Mouse (Mus musculus) heart, embryonic 12.5 days (tissue): ENCODE measurements around the gene Gfm2. TPM values are rescaled to one million over a fixed set of nuclear protein-coding genes. Genes with fewer than 3 reads are reported as not detected.
"Not testable (repeated sequence)": the region's sequence is repeated elsewhere in the genome, so short reads cannot be mapped to it uniquely, and the experiment has no call there.

ENCODE experiments used
- ATAC-seq: fragments of 200-750 bp; cut with Nextera tagmentation; 2 replicates; pipeline ENCODE4 v1.8.0; 2017; ENCODE audit warnings: moderate TSS enrichment, moderate library complexity; ENCODE audit not compliant: insufficient number of reproducible peaks, low FRiP score
- H3K27ac ChIP-seq: fragments of 300-500 bp; sonication (generic); 2 replicates; pipeline ENCODE4 v1.5.1; 2016; ENCODE audit warnings: mild to moderate bottlenecking, moderate library complexity; ENCODE audit not compliant: poor library complexity, severe bottlenecking
- H3K27me3 ChIP-seq: fragments of 300-500 bp; sonication (generic); replicated peaks from 2 replicates; pipeline ENCODE4 v1.6.1; 2016; ENCODE audit warnings: mild to moderate bottlenecking, moderate library complexity
- H3K36me3 ChIP-seq: fragments of 300-500 bp; sonication (generic); 2 replicates; pipeline ENCODE4 v1.6.1; 2016; ENCODE audit warnings: mild to moderate bottlenecking, moderate library complexity
- H3K4me1 ChIP-seq: fragments of 300-500 bp; sonication (generic); replicated peaks from 2 replicates; pipeline ENCODE4 v1.6.1; 2016; ENCODE audit warnings: mild to moderate bottlenecking
- H3K4me2 ChIP-seq: fragments of 300-500 bp; sonication (generic); 2 replicates; pipeline ENCODE4 v1.6.1; 2016; ENCODE audit warnings: mild to moderate bottlenecking, moderate library complexity
- H3K4me3 ChIP-seq: fragments of 300-500 bp; sonication (generic); 2 replicates; pipeline ENCODE4 v1.5.1; 2016; ENCODE audit warnings: mild to moderate bottlenecking
- H3K9ac ChIP-seq: fragments of 300-500 bp; sonication (generic); 2 replicates; pipeline ENCODE4 v1.6.1; 2016; ENCODE audit warnings: mild to moderate bottlenecking, moderate library complexity
- H3K9me3 ChIP-seq: fragments of 300-500 bp; sonication (generic); replicated peaks from 2 replicates; pipeline ENCODE4 v1.6.1; 2016; ENCODE audit warnings: mild to moderate bottlenecking, moderate library complexity
- WGBS: fragments of 180-500 bp; shearing (Covaris S2); methylation state at CpG from one replicate; pipeline ENCODE4 v1.1.7; 2016; 5-methylcytosine and 5-hydroxymethylcytosine counted together
- polyA plus RNA-seq: library from polyadenylated mRNA; unstranded; fragments of >200 nt; fragmentation: Nextera tagmentation; extraction: Ambion mirVana; gene quantifications from 2 replicates; pipeline ENCODE4 v1.2.1, GENCODE M21; 2016

The Gfm2 gene
- polyA plus RNA-seq = 35.2 and 35.7 TPM in 2 replicates

DNA sequence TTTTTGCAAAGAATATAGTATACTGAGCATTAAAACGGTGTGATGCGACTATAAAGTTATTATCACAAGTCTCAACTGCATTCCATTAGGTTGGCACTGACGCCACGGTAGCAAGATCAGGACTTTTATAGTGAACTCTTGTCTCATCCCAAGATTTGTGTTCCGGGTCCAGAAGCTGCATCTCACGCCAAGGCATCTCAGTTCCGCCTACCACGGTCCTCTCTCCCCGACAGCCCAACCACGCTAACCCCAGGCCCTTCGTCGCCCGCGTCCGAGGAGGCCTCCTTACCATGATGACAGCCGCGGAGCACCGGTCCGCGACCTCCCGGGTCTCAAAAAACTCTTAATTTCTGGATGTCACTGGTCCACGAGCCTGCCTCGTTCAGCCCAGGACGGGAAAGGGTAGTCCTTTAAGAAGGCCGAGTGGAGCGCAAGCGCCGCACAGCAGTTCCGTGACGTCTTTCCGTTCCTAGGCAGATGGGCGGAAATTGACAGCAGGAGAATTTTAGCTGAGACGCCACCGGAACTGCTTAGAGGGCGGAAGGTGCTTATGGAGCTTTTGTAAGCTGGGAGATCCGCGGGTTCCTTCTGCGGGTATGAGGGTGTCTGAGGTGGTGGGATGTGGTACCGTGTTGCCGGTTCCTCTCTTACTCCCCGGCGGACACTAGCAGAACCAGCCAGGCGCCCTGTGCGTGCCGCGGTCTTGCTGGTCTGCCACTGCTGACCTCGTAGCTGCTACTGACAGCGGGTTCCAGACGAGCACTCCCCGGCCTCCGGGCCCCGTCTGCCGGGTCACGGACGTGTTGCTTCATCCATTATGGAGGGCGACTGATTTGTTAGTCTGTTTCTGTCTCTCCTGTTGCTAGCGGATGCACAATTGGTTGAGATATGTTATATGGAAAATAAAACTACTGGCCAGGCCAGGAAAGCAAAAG, at the start of gene Gfm2, which contains the start of gene Nsa2:
Gfm2 (plus strand) TSS at position 472 of the 935 bp plus-strand sequence.
Nsa2 (minus strand) TSS at position 472 of the 935 bp plus-strand sequence.
- peaks cover 5% of the 10 kb centered on the region for H3K4me1 ChIP-seq
- peaks cover 25% of the 10 kb centered on the region for H3K36me3 ChIP-seq

DNA sequence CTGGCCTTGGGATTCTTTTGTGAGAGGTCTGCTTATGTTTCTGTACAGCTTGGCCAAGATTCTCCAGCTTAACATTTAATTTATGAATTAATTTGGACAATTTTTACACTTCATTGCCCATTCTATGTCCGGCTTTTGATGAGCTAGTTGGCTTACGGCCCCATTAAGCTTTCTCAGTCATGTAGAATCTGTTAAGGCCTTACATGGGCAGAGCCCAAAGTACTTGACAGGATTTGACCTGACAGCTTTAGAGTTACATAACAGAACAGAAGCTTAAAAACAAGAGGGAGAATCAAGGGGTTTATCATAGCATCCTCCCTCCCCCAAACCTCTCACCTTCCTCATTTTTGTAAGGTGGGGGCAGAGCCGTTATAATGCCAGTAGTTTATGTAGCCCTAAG, 49.6 kb upstream of the Gfm2 start:
- Histone ChIP-seq H3K9ac (no peak overlapping the region), H3K27me3 (no peaks in the 10 kb centered on the region), H3K4me3 (no peak overlapping the region), H3K36me3 (no peaks in the 10 kb centered on the region), H3K9me3 (no peaks in the 10 kb centered on the region), H3K4me1 (no peaks in the 10 kb centered on the region), H3K4me2 (no peak overlapping the region), H3K27ac (no peak overlapping the region)
- 89% methylated on average over 3 of the region's 3 CpGs for WGBS
- ATAC-seq = no peak

More for the DNA sequence above, at the start of gene Gfm2, which contains the start of gene Nsa2:
- Histone ChIP-seq H3K4me2 (peak within 1 kb of the TSS; percentile 66), H3K27me3 (no peaks in the 10 kb centered on the region), H3K4me3 (peak within 1 kb of the TSS; percentile 68), H3K9ac (peak within 1 kb of the TSS; percentile 81), H3K9me3 (no peaks in the 10 kb centered on the region), H3K27ac (peak within 1 kb of the TSS; percentile 75)
- ATAC-seq = peak; percentile 95
- WGBS = under 1% methylated on average over 57 of the region's 57 CpGs

DNA sequence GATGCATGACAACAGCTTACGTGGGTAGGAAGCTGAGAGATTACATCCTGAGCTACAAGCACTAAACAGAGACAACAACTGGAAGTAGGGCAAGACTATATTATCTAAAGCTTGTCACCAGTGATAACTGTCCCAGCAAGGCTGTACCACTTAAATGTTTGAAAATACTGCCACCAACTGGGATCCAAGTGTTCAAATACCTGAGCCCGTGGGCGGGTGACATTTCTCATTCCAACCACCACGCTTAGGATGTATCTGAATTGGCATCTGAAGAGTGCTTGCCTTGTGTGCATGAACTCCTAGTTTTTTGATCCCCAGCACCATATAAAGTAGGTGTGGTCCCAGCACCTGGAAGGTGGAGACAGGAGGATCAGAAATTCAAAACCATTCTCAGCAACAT, 42.0 kb upstream of the Gfm2 start:
- 54% methylated on average over 4 of the region's 4 CpGs for WGBS
- peaks cover 9% of the 10 kb centered on the region; the same call in 1 of the 2 replicates for H3K4me1 ChIP-seq

DNA sequence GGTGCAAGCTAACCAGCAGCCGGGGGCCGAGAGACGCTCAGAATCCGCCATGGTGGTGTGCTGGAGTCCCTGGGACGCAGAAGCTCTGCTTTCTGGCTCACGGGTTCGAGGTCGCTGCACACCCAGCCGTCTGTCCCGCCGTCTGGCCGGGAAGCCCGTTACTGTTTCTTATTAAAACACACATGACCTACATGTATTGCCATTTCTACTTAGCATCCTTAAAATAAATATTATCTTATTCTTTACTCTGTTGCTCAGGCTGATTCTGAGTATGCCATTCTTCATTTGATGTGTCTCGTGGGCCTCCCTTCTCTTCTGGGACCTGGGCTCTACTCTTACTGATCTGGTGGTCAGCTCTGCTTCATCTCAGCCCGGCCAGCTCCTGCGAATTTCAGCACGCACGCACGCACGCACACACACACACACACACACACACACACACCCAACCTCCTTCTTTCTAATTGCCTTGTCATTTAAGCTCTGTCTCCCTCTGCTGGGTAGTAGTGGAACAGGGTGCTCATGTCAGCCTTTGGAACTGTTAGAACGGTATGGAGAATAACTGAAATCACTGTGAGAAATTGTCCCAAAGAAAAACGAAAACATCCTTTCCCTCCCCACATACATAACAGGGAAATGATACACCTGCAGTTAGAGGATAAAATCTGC, 38.4 kb upstream of the Gfm2 start, which contains the start of gene Gm6169:
Gm6169 (minus strand) TSS at position 51 of the 666 bp plus-strand sequence.
- Histone ChIP-seq H3K4me1 (peaks cover 9% of the 10 kb centered on the region; the same call in 1 of the 2 replicates), H3K4me3 (no peak within 1 kb of the TSS), H3K36me3 (no peaks in the 10 kb centered on the region; the same call in 1 of the 2 replicates), H3K27ac (no peak within 1 kb of the TSS), H3K9ac (no peak within 1 kb of the TSS), H3K27me3 (no peaks in the 10 kb centered on the region), H3K4me2 (no peak within 1 kb of the TSS), H3K9me3 (no peaks in the 10 kb centered on the region)
- ATAC-seq = no peak
- 78% methylated on average over 22 of the region's 22 CpGs for WGBS

More for the DNA sequence above, 42.0 kb upstream of the Gfm2 start:
- Histone ChIP-seq H3K27ac (no peak overlapping the region), H3K9ac (no peak overlapping the region), H3K9me3 (no peaks in the 10 kb centered on the region), H3K4me2 (no peak overlapping the region), H3K4me3 (no peak overlapping the region), H3K27me3 (no peaks in the 10 kb centered on the region), H3K36me3 (peaks cover 4% of the 10 kb centered on the region)
- no peak for ATAC-seq

DNA sequence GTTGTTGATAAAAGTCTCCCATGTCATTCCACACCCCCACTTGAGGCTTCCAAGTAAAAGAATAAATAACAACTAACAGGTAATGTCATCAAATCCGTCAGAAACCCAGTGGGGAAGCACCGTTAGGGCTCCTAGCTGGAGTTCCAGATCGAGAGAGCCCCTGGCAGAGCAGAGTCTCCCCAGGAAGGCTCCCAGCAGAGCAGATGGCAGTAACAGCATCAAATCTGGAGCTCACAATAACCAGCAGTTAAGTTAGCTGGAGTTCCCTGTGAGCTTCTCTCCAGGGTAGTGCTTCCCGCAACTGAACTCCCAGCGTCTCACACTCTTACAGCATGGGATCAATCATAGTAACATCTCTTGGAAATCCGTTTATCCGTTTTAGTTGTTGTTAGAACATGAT, 32.7 kb upstream of the Gfm2 start:
- no peak for ATAC-seq
- Histone ChIP-seq H3K27me3 (no peaks in the 10 kb centered on the region), H3K4me2 (no peak overlapping the region), H3K36me3 (peaks cover 9% of the 10 kb centered on the region), H3K27ac (no peak overlapping the region), H3K4me3 (no peak overlapping the region), H3K9ac (no peak overlapping the region), H3K9me3 (no peaks in the 10 kb centered on the region), H3K4me1 (no peaks in the 10 kb centered on the region)
- 67% methylated on average over 7 of the region's 7 CpGs for WGBS

DNA sequence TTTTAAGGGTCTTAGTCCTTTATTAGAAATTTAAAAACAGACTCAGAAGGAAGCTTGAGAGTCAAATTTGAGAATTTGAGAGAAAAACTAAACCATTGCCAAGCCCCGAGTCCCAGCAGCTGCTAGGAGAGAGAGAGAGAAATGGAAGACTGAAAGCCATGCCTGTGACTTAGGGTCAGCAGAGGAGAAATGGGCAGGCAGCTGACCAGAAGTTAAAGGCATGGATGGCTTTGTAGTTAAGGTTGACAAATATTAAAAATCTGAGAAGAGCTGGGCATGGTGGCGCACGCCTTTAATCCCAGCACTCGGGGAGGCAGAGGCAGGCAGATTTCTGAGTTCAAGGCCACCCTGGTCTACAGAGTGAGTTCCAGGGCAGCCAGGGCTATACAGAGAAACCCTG, 30.0 kb upstream of the Gfm2 start:
- 94% methylated on average over 4 of the region's 4 CpGs for WGBS
- not testable (repeated sequence) for H3K9ac ChIP-seq, H3K27ac ChIP-seq, H3K4me3 ChIP-seq, ATAC-seq, H3K27me3 ChIP-seq, H3K4me2 ChIP-seq, H3K9me3 ChIP-seq, H3K4me1 ChIP-seq
- H3K36me3 ChIP-seq = peaks cover 21% of the 10 kb centered on the region

DNA sequence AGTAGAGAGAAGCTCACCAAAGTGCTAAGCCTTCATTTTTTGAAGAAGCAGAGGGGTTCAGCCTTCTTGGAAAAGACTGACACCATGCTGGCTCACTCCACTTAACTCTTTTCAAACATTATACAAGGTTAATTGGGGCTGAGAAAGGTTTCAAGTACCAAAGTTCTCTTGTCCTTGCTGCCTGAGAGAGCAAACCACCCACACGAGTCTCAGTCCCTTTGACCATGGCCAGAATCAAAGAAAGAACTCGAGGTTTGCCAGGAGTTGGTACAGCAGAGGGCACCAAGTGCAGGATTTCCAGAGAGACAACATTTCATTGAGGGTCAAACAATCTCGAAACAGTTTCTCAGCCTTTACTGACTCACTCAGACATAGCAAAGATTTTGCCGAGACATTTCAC, 28.7 kb upstream of the Gfm2 start:
- ATAC-seq = no peak
- 84% methylated on average over 4 of the region's 4 CpGs for WGBS
- Histone ChIP-seq H3K36me3 (peaks cover 25% of the 10 kb centered on the region), H3K4me1 (no peaks in the 10 kb centered on the region), H3K9ac (no peak overlapping the region), H3K9me3 (no peaks in the 10 kb centered on the region), H3K27ac (no peak overlapping the region), H3K4me2 (no peak overlapping the region), H3K4me3 (no peak overlapping the region), H3K27me3 (no peaks in the 10 kb centered on the region)

DNA sequence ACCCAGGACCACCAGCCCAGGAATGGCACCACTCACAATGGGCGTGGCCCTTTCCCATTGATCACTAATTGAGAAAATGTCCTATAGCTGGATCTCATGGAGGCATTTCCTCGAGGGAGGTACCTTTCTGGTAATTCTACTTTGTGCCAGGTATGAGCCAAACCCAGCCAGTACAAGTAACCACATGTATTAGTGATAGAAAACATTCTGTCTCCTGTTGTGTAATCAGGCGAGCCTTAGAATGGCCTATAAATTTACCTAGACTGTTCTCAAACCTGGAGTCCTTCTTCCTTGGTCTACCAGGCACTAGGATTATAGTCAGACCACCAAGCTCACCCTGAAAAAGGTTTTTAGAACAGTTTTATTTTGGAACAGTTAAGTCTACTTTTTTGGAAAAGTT, 16.4 kb upstream of the Gfm2 start:
- Histone ChIP-seq H3K4me2 (no peak overlapping the region), H3K9me3 (no peaks in the 10 kb centered on the region), H3K9ac (no peak overlapping the region), H3K27me3 (no peaks in the 10 kb centered on the region), H3K4me1 (no peaks in the 10 kb centered on the region), H3K4me3 (no peak overlapping the region), H3K27ac (no peak overlapping the region), H3K36me3 (peaks cover 33% of the 10 kb centered on the region)
- ATAC-seq = no peak
- WGBS = 80% methylated on average over 3 of the region's 3 CpGs

DNA sequence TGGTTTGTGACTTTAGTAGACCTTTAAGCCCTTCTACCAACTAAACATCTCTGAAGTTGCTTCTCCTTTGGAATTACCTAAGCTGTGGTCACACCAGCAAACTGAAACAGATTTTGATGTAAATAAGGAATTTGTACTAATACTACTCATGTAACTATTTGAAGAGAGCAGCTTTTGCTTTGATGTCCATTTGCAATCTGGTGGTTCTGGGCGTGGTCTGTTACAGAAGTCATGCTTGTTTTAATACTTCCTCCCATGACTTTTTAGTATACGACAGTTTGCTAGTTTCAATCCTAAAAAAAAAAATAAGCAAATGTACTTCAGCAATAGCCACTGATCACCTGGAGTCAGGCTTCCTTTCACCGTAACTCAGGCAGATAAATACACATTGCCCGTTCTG, 8.1 kb upstream of the Gfm2 start:
- not testable (repeated sequence) for H3K4me1 ChIP-seq, H3K4me3 ChIP-seq, ATAC-seq, H3K4me2 ChIP-seq, H3K9me3 ChIP-seq, H3K9ac ChIP-seq, H3K27ac ChIP-seq, H3K27me3 ChIP-seq
- H3K36me3 ChIP-seq = peaks cover 32% of the 10 kb centered on the region
- WGBS = 88% methylated on average over 4 of the region's 4 CpGs

DNA sequence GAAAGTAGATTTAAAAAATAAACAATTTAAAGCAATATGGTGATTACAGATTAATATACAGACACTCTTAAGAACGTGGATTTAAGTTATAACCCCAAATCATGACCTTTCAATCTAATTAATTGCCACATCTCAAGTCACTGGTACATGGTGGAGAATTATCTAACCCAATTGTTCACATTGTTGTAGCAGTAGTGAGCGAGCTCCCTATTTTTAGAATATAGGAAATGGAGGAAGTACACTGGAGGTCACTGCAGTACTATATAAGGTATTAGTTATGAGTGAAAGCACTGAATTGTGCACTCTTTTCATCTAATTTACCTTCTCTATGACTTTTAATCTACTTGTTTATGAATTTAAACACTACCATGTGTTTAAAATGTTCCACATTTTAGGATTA, 7.3 kb upstream of the Gfm2 start:
- H3K9me3 ChIP-seq, ATAC-seq, H3K4me3 ChIP-seq, H3K9ac ChIP-seq, H3K27me3 ChIP-seq, H3K4me1 ChIP-seq, H3K27ac ChIP-seq, H3K4me2 ChIP-seq: not testable (repeated sequence)
- no CpG with 5 or more reads among the region's 2 CpGs for WGBS
- peaks cover 35% of the 10 kb centered on the region for H3K36me3 ChIP-seq

DNA sequence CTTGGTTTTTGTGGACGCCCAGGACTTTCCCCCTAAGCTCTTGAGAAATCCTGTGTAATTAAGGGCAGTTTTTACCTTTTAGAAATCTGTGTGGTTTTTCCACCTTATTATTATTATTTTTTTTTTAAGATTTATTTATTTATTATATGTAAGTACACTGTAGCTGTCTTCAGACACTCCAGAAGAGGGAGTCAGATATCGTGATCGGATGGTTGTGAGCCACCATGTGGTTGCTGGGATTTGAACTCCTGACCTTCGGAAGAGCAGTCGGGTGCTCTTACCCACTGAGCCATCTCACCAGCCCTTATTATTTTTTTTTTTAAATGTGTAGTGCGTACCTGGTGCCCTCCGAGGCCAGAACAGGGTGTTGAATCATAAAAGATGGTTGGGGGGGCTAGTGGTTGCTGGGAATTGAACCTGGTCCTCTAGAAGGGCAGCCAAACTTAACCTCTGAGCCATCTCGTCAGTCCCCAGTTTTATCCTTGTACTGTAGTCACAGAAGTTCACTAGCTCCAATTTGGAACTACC, 731 bp downstream of the Gfm2 start:
- Histone ChIP-seq H3K4me3 (peak overlapping the region; percentile 68), H3K36me3 (peaks cover 28% of the 10 kb centered on the region), H3K27ac (peak overlapping the region; percentile 75; the same call in 1 of the 2 replicates), H3K4me2 (peak overlapping the region; percentile 66), H3K9ac (peak overlapping the region; percentile 81)
- not testable (repeated sequence) for H3K27me3 ChIP-seq, H3K9me3 ChIP-seq, H3K4me1 ChIP-seq, ATAC-seq
- 30% methylated on average over 8 of the region's 8 CpGs for WGBS
